Mouse (Mus musculus) mouse embryonic stem cell (cell line): ENCODE data around the gene Net1.

Source experiments
- in situ Hi-C, 2 experiments: fragments of 300-500 bp; cut with MboI; formaldehyde crosslinking; loops; 1 replicate in 1 of 2; 3 replicates in 1 of 2; pipeline ENCODE4 v1.14.3; 2019 to 2020; ENCODE audit warnings: low sequenced_read_pairs in 2 of 2, low pct_unique_long_range_greater_than_20kb in 1 of 2, mixed read lengths in 1 of 2; ENCODE audit not compliant: unreplicated experiment in 1 of 2

The Net1 gene

GRCm38 (mm10) chr13:3893126-3893734 is 24.8 kb downstream of the Net1 start:
- in situ Hi-C loops = loop anchor here (10.0 to 25.0 kb wide), 2 partner anchors 228 to 231 kb away; no protein-coding TSS in a partner anchor

GRCm38 (mm10) chr13:3892601-3893000 is 25.4 kb downstream of the Net1 start:
- in situ Hi-C loops = loop anchor here (10.0 to 25.0 kb wide), 2 partner anchors 228 to 230 kb away; no protein-coding TSS in a partner anchor

- in situ Hi-C loops = loop anchor here (10.0 to 25.0 kb wide), 2 partner anchors 227 to 229 kb away; no protein-coding TSS in a partner anchor
Measured at GRCm38 (mm10) chr13:3891479-3892087, 26.4 kb downstream of the Net1 start.

DNA sequence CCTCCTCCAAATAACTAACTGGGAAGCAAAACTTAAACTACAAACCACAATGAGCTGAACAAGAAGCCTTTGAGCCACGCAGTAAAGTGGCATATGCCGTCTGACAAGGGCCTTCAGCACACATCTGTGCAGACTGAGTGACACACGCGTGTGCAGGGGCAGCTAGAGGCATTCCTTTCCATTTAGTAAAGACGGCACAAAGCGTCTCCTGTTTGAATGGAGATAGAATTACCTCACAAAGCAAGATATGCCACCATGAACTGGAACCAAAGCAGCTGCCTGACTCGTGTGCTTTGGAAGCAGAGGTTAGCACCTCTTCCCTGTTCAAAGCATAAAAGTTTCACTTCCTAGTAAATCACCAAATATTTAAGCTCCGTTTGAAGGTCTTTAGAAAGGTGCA is 28.0 kb downstream of the Net1 start:
- in situ Hi-C loops = loop anchor here (10.0 to 25.0 kb wide), 2 partner anchors 225 to 228 kb away; no protein-coding TSS in a partner anchor

GRCm38 (mm10) chr13:3889111-3889510 is 28.9 kb downstream of the Net1 start:
- in situ Hi-C loops = loop anchor here in 1 of 2 experiments (25.0 kb wide), 1 partner anchor 227 kb away; no protein-coding TSS in a partner anchor

DNA sequence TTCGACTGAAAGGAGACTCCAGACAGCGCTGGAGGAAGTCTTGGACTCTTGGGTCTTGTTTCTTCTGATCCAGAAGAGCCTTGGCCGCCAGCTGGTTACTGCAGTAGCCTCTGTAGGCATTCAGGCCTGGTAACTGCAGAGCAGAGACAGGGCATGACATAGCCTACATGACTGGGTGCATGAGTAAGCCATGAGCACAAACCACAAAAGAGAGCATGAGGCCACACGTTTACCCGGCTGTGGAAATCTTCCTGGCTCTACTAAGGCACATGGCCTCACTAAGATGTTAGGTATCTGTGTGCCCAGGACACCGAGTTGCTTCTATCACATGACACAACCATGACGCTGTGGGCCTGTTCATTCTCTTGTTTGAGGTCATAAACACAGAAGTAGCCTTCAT is 31.4 kb downstream of the Net1 start:
- in situ Hi-C loops = loop anchor here in 1 of 2 experiments (25.0 kb wide), 1 partner anchor 224 kb away; no protein-coding TSS in a partner anchor

DNA sequence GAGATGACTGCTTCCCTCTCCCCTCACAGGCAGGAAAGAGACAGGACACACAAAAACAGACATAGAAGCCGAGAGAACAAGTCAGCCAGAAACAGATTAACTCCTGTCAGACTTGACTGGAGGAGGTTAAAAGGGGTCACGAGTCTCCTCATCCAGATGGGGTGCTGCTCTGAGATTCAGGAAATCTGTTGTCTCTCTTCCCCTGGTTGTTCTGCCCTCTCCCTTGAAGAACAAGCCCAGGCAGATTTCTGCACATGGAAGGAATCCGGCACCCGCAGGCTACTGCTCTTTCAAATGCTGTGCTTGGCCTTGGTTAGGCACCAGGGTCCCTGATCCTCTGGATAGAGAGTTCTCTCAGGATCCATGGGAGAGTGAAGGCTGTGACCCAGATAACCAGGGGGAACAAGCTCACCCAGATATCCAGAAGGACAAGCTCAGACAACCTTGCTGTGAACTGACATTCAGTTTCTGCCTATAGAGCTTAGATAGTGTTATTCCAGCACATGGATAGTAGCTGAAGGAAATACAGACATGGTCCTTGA is 40.3 kb downstream of the Net1 start:
- in situ Hi-C loops = loop anchor here in 1 of 2 experiments (25.0 kb wide), 1 partner anchor 215 kb away; no protein-coding TSS in a partner anchor

DNA sequence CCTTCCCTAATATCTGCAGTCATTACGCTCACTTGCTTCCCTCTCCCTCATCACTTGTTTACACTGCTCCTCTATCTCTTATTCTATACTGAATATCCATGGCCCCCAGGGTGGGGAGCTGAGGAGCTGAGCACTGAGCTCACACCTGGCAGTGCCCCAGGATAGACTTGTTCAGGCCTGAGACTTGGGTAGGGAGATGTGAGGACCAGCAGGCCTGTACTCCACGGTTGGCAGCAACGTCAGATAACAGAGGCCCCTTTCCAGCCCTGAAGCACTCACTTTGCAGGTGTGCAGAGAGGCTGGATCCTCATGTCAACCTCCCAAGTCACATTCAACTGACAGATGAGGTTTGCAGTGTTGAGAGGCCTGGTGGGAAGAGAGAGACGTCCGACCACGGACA is 40.8 kb downstream of the Net1 start:
- in situ Hi-C loops = loop anchor here in 1 of 2 experiments (25.0 kb wide), 1 partner anchor 215 kb away; no protein-coding TSS in a partner anchor

- in situ Hi-C loops = loop anchor here in 1 of 2 experiments (25.0 kb wide), 1 partner anchor 214 kb away; no protein-coding TSS in a partner anchor
Measured at GRCm38 (mm10) chr13:3876448-3876847, 41.6 kb downstream of the Net1 start.

GRCm38 (mm10) chr13:3872832-3873231 is 45.2 kb downstream of the Net1 start:
- in situ Hi-C loops = no loop called here

GRCm38 (mm10) chr13:3869901-3870300 is 48.1 kb downstream of the Net1 start:
- in situ Hi-C loops = no loop called here

- in situ Hi-C loops = no loop called here
Measured at GRCm38 (mm10) chr13:3867158-3867557, 50.9 kb downstream of the Net1 start.

DNA sequence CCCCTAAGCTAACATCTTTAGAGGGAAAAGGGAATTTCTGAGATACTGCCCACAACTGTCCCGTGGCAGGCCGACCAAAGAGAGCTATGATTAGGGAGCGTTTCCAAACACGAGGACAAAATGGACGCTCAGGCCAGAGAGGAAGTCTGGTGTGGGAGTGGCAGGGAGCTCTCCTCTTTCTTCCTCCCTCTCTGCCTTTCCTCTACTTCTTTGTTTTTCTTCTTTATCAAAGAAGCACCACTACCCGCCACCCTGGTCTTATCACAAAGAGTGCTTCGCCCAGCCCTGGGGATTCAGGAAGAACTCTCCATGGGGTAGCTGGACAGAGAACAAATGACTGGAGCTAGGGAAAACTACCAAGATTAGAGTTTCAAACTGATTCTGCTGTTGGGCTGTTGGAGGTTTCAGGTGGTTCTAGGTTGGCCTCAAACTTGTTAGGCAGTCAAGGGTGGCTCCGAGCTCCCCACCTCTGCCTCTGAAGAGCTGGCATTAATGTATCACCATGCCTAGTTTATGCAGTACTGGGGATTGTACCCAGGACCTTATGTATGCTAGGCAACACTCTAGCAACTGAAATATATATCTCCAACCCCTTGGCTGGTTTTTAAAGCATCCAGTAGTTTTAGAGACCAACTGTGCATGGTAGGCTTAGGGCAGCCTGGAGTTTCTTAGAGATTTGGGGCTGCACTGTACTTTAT is 51.5 kb downstream of the Net1 start:
- in situ Hi-C loops = no loop called here

DNA sequence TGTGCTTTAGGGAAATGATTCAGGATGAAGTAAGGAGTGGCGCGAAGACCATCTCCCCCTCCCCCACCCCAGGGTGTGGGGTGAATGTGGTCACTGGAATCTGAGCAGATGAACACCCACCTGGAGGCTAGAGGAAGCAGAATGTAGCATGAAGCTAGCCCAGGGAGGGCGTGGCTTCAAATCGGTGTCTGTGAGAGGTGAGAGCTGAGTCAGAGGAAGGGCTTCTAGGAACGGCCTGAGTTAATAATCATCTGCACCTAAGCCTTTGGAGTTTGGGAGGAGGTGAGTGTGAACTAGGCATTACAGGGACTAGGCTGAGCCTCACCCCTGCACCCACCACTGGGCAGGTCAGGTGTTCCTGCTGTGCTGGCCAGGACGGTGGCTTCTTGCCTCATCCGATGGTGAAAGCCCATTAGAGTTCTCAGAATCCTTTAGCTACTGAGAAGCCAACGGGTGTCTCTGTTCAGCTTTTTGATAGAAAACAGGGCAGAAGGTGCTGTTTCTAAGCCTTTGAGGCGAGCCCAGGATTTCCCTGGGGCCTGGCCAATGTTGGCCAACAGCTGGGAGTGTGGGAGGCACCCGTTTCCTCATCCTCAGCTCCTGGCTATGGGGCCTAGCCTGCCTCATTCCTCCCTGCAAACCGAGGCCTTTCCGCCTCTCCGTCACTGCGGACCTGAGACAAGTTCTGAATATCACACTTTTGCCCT is 52.2 kb downstream of the Net1 start:
- in situ Hi-C loops = no loop called here

- in situ Hi-C loops = no loop called here
Measured at GRCm38 (mm10) chr13:3862922-3863580, 55.0 kb downstream of the Net1 start.

DNA sequence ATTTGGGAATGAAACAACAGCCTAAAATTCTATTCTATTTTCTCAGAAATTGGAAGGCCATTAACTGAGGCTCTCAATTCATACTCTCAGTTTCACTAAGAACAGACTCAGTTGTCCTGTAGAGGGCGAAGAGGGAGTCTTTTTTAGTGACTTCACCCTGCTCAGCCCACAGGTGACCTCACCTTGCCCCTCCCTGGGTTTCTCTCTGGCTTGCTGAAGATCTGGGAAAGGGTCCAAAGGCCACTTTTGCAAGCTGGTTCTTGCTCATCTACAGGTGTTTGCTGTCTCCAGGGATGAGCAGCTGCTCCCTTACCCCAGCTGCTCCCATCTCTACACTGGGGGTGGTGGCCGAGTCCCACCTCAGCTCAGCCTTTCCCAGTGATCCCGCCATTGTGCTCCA is 55.7 kb downstream of the Net1 start:
- in situ Hi-C loops = no loop called here

DNA sequence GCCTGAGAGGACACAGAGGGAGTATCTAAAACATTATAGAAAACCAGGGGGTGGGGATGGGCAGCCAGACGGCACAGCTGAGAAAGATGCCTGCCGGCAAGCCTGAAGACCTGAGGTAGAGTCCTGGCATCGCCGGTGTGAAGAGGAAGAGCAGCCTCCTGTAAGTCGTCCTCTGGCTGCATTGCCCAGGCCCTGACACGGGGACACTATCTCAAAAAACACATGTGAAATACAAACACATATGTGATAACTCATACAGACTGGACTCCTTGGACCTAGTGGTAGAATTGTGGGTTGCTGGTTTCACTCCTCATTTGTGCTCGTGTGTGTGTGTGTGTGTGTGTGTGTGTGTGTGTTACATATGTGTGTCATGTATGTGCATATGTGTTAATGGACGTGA is 56.8 kb downstream of the Net1 start:
- in situ Hi-C loops = no loop called here

GRCm38 (mm10) chr13:3856252-3856651 is 61.8 kb downstream of the Net1 start:
- in situ Hi-C loops = no loop called here
